Mouse (Mus musculus) mouse trophoblast stem cell (cell line): ENCODE measurements around the gene Cep72.
"Not testable (repeated sequence)": the region's sequence is repeated elsewhere in the genome, so short reads cannot be mapped to it uniquely, and the experiment has no call there.

Experiments used
- in situ Hi-C, 2 experiments: fragments of 300-500 bp; cut with MseI, MboI; formaldehyde crosslinking; loops; 2 replicates in 1 of 2; 3 replicates in 1 of 2; pipeline ENCODE4 v1.15.1; 2025

The Cep72 gene

GRCm38 (mm10) chr13:74061613-74062377 is at the start of gene Cep72:
Gene Cep72 (minus strand): TSS chr13:74062299.
- in situ Hi-C loops, result no loop called here

GRCm38 (mm10) chr13:74107410-74107809 is 45.3 kb upstream of the Cep72 start:
- in situ Hi-C loops, result no loop called here

- in situ Hi-C loops, result no loop called here
Measured at GRCm38 (mm10) chr13:74104417-74104816, 42.3 kb upstream of the Cep72 start.

- in situ Hi-C loops, result no loop called here
Measured at GRCm38 (mm10) chr13:74102831-74103582, 40.9 kb upstream of the Cep72 start.

DNA sequence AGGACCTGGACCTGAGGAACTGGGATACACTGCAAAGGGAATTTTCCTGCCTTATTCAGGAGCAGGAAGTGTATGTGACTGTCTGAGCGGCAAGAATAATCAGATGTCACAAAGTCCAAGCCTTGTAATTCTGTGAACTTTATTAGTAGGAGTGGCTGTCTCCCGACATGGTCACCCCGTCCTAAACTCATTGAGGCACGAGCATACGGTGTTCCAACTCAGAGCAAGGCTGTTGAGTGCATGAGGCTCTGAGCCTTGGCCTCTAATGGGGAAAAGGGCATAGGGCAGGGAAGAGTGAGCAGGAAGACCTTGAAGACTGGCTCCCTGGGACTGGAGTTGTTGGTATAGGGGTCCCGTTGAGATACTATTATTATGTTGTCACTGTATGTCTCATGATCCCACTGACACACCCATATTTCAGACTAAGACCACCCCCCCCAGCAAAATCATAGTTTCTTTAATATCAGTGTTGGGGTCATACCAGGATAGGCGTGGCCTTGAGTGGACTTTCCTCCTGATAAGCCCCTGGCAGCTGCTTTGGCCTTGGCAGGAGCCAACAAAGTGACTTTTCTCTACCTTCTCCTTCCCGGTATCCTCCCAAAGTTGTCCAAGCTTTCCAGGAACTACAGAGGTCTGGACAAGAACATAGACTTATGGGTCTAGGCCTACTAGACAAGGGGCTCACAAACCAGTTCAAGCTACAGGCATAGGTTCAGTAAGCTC is 40.2 kb upstream of the Cep72 start:
- in situ Hi-C loops, result no loop called here

DNA sequence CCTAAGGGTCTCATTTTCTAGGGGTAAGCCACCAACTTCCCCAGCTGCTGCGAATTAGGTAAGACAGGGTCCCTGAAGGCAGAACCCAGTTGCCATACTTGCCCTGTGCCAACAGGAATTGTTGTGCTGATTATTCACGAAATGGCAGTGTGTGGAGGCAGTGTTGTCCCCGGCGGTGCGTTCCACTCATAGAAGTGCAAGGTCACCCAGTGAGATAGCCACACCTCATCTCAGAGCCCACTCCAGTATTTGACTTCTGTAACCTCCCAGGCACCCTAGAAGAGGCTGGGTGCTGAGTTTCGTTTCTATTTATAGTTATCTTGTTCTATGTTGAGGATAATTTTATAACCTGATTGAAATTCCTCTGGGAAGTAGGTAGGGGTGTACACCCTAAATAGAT is 36.8 kb upstream of the Cep72 start:
- in situ Hi-C loops, result no loop called here

- in situ Hi-C loops, result no loop called here
Measured at GRCm38 (mm10) chr13:74096715-74097363, 34.7 kb upstream of the Cep72 start.

DNA sequence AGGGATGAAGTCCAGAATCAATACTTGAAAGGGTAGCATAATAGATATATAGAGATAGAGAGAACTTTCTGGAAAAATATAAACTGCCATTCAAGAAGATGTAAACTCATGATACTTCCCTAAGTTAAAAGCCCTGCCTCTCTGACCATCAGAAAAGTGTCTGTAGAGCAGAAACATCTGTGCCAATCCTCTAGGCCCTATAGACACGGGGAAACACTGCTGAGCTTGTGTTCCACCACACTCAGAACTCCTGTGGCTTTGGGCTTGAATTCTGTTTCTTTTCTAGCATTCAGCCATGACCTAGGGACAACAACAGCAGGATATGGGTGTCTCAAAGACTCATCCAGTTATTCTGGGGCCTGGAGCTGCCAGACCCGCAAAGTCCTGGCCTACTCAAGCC is 33.8 kb upstream of the Cep72 start:
- in situ Hi-C loops, result no loop called here

GRCm38 (mm10) chr13:74090265-74090664 is 28.2 kb upstream of the Cep72 start:
- in situ Hi-C loops, result no loop called here

GRCm38 (mm10) chr13:74073369-74073768 is 11.3 kb upstream of the Cep72 start:
- in situ Hi-C loops, result no loop called here

GRCm38 (mm10) chr13:74071714-74072113 is 9.6 kb upstream of the Cep72 start:
- in situ Hi-C loops, result no loop called here

GRCm38 (mm10) chr13:74071244-74071643 is 9.1 kb upstream of the Cep72 start:
- in situ Hi-C loops, result not testable (repeated sequence)

DNA sequence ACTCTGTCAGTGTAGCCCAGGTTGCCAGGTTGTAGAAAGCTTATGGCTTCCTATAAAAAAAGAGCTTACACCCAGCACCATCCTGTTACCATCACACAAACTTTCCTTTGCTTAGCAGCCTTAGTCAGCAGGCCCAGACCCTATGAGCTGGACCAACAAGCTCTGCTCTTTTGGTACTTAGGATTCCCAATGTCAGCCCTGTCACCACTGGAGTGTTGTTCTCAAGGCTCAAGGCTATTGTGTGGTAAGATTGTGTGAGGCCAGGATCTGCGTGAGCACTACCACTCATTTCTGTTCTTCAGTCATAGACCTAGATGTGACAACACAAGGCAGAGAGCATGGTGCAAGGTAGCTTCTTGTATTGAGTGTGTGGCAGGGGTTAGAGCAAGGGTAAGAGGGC is 4.5 kb upstream of the Cep72 start:
- in situ Hi-C loops, result no loop called here

DNA sequence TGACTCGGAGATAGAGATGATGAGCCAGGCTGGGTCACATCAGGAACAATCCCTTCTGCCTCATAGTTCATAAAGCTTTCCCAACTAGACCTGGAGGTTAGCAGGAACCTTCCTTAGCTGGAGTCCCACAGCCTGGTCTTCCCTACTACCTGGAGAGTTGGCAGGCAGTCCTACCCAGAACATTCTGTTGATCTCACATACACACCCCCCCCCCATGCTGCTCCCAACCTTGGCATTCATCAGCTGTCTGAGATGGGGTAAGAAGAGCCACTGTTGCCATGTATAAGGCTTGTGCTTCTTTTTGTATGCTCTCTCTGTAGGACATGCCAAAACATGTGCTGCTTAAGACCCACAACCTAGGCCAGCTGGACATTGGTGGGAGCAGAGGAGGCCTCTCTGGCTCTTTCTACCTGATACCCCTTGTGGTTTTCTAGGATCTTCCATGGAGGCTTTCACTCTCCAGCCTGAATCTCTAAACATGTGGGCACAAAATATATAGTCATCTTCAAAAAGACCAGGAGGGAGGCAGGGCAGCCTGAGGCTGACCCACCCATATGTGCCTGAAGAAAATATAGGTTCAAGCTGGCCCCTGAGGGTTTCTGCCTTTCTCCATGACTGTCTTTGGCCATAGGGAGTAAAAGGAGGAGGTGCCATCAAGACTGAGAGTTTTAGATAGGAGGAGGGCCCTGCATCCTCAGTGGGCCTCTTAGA is 1.4 kb upstream of the Cep72 start:
- in situ Hi-C loops, result no loop called here

DNA sequence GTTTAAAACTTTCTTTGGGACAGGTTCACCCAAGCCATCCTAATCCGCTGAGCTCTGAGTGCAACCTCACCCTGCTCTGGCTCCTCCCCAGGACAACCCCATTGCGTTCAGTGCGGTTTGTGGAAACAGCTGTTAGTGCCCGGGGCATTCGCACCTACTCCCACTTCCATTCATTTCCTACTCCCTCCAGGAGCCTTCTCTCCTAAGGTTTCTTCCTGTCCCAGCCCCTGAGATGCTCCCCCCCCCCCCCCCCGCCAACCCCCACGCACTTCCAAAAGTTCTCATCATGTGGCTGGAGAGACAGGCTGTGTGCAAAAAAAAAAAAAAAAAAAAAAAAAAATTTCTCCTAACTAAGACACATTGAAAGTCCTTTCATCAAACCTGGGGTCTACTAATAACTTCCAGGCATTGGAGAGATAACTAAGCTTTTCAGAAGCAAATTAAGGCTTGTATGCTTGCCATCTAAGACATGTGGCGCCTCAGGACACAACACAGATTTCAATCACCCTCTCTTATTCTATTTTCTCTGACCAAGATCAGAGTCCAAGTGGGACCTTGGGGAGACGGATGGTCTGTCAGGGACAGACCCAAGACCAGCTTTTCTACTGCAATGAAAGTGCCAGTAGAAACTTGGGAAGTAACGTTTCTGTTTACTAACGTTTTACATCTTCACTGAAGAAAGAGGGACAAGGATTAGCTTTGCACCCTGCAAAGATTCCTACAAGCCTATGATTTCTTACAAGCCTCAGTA is 454 bp upstream of the Cep72 start:
- in situ Hi-C loops, result no loop called here

- in situ Hi-C loops, result no loop called here
Measured at GRCm38 (mm10) chr13:74058081-74058480, 4.0 kb downstream of the Cep72 start.

GRCm38 (mm10) chr13:74056194-74056593 is 5.9 kb downstream of the Cep72 start:
- in situ Hi-C loops, result no loop called here

- in situ Hi-C loops, result no loop called here
Measured at GRCm38 (mm10) chr13:74039926-74040325, 22.2 kb downstream of the Cep72 start.

- in situ Hi-C loops, result no loop called here
Measured at GRCm38 (mm10) chr13:74035776-74036175, 26.3 kb downstream of the Cep72 start.

DNA sequence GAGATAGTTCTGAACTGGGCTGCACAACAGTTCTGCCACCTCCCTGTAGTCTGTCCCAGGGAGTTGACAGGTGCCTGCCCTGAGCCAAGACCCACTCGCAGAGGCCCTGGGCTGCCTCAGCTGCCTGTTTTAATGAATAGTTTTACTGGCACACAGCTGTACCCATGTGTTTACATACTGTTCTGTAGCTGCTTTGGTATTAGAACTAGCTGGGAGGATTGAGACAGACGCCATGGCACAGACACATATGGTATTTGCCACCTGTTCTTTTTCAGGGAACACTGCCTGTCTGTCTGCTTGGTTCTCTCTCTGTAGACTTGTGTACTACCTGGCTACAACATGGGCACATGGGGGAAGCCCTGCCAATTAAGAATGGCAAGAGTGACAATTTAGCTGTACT is 27.3 kb downstream of the Cep72 start:
- in situ Hi-C loops, result no loop called here

- in situ Hi-C loops, result no loop called here
Measured at GRCm38 (mm10) chr13:74031133-74031532, 31.0 kb downstream of the Cep72 start.
